In the genomic region with DNA sequence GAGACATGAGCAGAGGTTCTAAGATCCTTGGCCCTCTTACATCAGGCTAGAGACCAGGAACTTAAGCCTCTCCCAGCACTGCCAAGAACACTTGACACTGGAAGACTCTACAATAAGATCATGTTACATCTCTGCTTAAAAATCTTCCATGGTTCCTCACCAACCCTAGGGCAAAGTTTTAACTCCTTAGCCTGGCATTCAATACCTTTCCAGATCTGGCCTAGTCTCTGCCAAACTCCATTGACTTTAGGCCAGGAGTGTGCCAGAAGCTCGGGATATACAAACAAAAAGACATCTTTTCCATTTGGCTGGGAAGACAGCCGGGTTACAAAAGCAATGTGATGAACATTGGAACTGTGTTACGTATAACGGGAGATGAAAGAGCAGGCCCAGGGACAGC, we compare ENCODE assay signal across 25 mouse cellular contexts. TPM values are rescaled to one million over a fixed set of nuclear protein-coding genes. Genes with fewer than 3 reads are reported as not detected.
A peak's percentile ranks its signal among the peaks of the same experiment; 100 is the strongest.
DNase-seq lines count a peak whose midpoint lies in the region; ATAC-seq and TF ChIP-seq lines count a peak whose summit lies in the region.
"Had no signal": no experiment of that assay in that cellular context is flagged by ENCODE, and none has a peak within 500 bp of the region (broad histone marks: within the 10 kb centered on the region; RNA-seq: fewer than 3 reads in every experiment).

No protein-coding gene starts in this region.

- no peak overlapping the region for H3K9ac ChIP-seq in forebrain, embryonic 15.5 days (replicated peaks)
- no peak overlapping the region for H3K9ac ChIP-seq in forebrain, postnatal 0 days
- H3K9ac ChIP-seq in lung, embryonic 15.5 days, result no peak overlapping the region
- H3K9ac ChIP-seq: heart, embryonic 12.5 days; hindbrain, embryonic 14.5 days; midbrain, embryonic 12.5 days had no signal

- TF ChIP-seq POLR2A in lung, adult 2 months (IDR thresholded peaks at IDR 0.05; ENCODE audit: borderline replicate concordance, extremely low read depth, low read depth, low read length), result no peak
- no peak for TF ChIP-seq POLR2A in embryonic fibroblast, embryonic 13.5 days (IDR thresholded peaks at IDR 0.05; ENCODE audit: low read depth, low read length)

- H3K36me3 ChIP-seq in forebrain, embryonic 15.5 days, result no peaks in the 10 kb centered on the region
- no peaks in the 10 kb centered on the region; the same call in 1 of the 2 replicates for H3K36me3 ChIP-seq in forebrain, postnatal 0 days (ENCODE audit: insufficient read depth)
- no peaks in the 10 kb centered on the region for H3K36me3 ChIP-seq in lung, embryonic 15.5 days
- H3K36me3 ChIP-seq: midbrain, embryonic 12.5 days had no signal

- 51% methylated on average over 4 of the region's 4 CpGs for WGBS in forebrain, embryonic 15.5 days
- WGBS in forebrain, postnatal 0 days, result 43% methylated on average over 4 of the region's 4 CpGs
- 67% methylated on average over 4 of the region's 4 CpGs for WGBS in lung, embryonic 15.5 days
- WGBS in lung, adult 2 months, result 55% methylated on average over 4 of the region's 4 CpGs

- peak overlapping the region; percentile 9; the same call in 1 of the 2 replicates for H3K27ac ChIP-seq in forebrain, embryonic 15.5 days (replicated peaks)
- H3K27ac ChIP-seq in forebrain, postnatal 0 days (ENCODE audit: low read depth, low read length), result no peak overlapping the region
- 0 out of 2 replicates have a peak overlapping the region, but pooled peaks have one; percentile 4 for H3K27ac ChIP-seq in lung, embryonic 15.5 days
- H3K27ac ChIP-seq in embryonic fibroblast, embryonic 13.5 days (ENCODE audit: insufficient read depth, low read length), result peak overlapping the region; percentile 44; the same call in 1 of the 2 replicates
- H3K27ac ChIP-seq: hindbrain, embryonic 14.5 days; midbrain, embryonic 12.5 days had no signal

- no peak overlapping the region for H3K4me3 ChIP-seq in forebrain, embryonic 15.5 days
- H3K4me3 ChIP-seq in forebrain, postnatal 0 days (ENCODE audit: low read depth, low read length), result no peak overlapping the region
- H3K4me3 ChIP-seq in lung, embryonic 15.5 days, result no peak overlapping the region
- H3K4me3 ChIP-seq in lung, adult 2 months (replicated peaks; ENCODE audit: extremely low read depth, low read depth, low read length), result no peak overlapping the region
- H3K4me3 ChIP-seq in embryonic fibroblast, embryonic 13.5 days (ENCODE audit: insufficient read depth, low read length), result no peak overlapping the region
- H3K4me3 ChIP-seq: heart, embryonic 12.5 days; midbrain, embryonic 12.5 days had no signal

- no peak for ATAC-seq in forebrain, embryonic 15.5 days (replicated peaks)
- ATAC-seq in forebrain, postnatal 0 days, result no peak
- no peak for ATAC-seq in lung, embryonic 15.5 days (ENCODE audit: borderline replicate concordance, extremely low read depth, low FRiP score, low TSS enrichment)
- no peak for ATAC-seq in megakaryocyte, adult 5-6 weeks (ENCODE audit: poor library complexity, severe bottlenecking)
- ATAC-seq: forebrain, embryonic 14.5 days; intestine, embryonic 16.5 days had no signal

- no peak overlapping the region for H3K4me2 ChIP-seq in forebrain, embryonic 15.5 days (replicated peaks)
- no peak overlapping the region for H3K4me2 ChIP-seq in forebrain, postnatal 0 days (ENCODE audit: low read depth)
- no peak overlapping the region for H3K4me2 ChIP-seq in lung, embryonic 15.5 days
- H3K4me2 ChIP-seq: heart, embryonic 12.5 days; hindbrain, embryonic 14.5 days; midbrain, embryonic 12.5 days had no signal

- H3K9me3 ChIP-seq in forebrain, embryonic 15.5 days, result no peaks in the 10 kb centered on the region
- no peaks in the 10 kb centered on the region for H3K9me3 ChIP-seq in forebrain, postnatal 0 days (ENCODE audit: low read length)
- H3K9me3 ChIP-seq in lung, embryonic 15.5 days, result no peaks in the 10 kb centered on the region
- H3K9me3 ChIP-seq: heart, embryonic 12.5 days; midbrain, embryonic 12.5 days had no signal

- H3K4me1 ChIP-seq in forebrain, embryonic 15.5 days, result peaks cover 30% of the 10 kb centered on the region
- H3K4me1 ChIP-seq in forebrain, postnatal 0 days (ENCODE audit: insufficient read depth), result peaks cover 6% of the 10 kb centered on the region; the same call in 1 of the 2 replicates
- H3K4me1 ChIP-seq in lung, embryonic 15.5 days, result peaks cover 19% of the 10 kb centered on the region
- peaks cover 9% of the 10 kb centered on the region for H3K4me1 ChIP-seq in lung, adult 2 months (ENCODE audit: control insufficient read depth, insufficient read depth, low read length)
- peaks cover 15% of the 10 kb centered on the region for H3K4me1 ChIP-seq in embryonic fibroblast, embryonic 13.5 days (ENCODE audit: control insufficient read depth, insufficient read depth, low read length)

- TF ChIP-seq CTCF in forebrain, postnatal 0 days (IDR thresholded peaks at IDR 0.05; ENCODE audit: low read depth), result no peak
- no peak for TF ChIP-seq CTCF in lung, adult 2 months (IDR thresholded peaks at IDR 0.05; ENCODE audit: insufficient read depth, low read length)
- no peak for TF ChIP-seq CTCF in embryonic fibroblast, embryonic 13.5 days (IDR thresholded peaks at IDR 0.05; ENCODE audit: borderline replicate concordance, insufficient read depth, low read length)

- DNase-seq in forebrain, postnatal 0 days, result no peak
- DNase-seq in lung, adult 2 months, result no peak
- DNase-seq in layer of hippocampus, postnatal 25 days (ENCODE audit: extremely low spot score in 1 of 2, low spot score in 1 of 2), result no peak
- DNase-seq: B cell, adult 2 months; cerebellum, adult 9-10 months; heart, adult 11 months; liver; lung, adult 18-20 months; lung, postnatal 4 days; right cerebral cortex, postnatal 14 days; spleen, adult 18-20 months; thymus, postnatal 4 days had no signal

- H3K27me3 ChIP-seq in forebrain, embryonic 15.5 days, result no peaks in the 10 kb centered on the region
- no peaks in the 10 kb centered on the region for H3K27me3 ChIP-seq in forebrain, postnatal 0 days (ENCODE audit: insufficient read depth, low read length)
- H3K27me3 ChIP-seq in lung, embryonic 15.5 days, result no peaks in the 10 kb centered on the region
- H3K27me3 ChIP-seq: heart, embryonic 12.5 days; midbrain, embryonic 12.5 days had no signal

RNA-seq across cellular contexts. Expression of gene Pip4k2b, which starts 6.9 kb away (rescaled TPM):
- polyA plus RNA-seq in forebrain, embryonic 15.5 days (2015; fragmentation: Nextera tagmentation; extraction: Ambion mirVana), result 4.1 and 4.8 TPM in 2 replicates
- 131 and 146 TPM in 2 replicates for total RNA-seq in forebrain, postnatal 0 days (2014; rRNA removed)
- polyA plus RNA-seq in forebrain, postnatal 0 days (2015; fragmentation: Nextera tagmentation; extraction: Ambion mirVana), result 4.2 and 4.6 TPM in 2 replicates
- polyA plus RNA-seq in lung, embryonic 15.5 days (2015; fragmentation: Nextera tagmentation; extraction: Ambion mirVana), result 1.6 and 1.8 TPM in 2 replicates
- polyA plus RNA-seq in lung, adult 2 months (2012; rRNA removed), result 11.9 and 14.6 TPM in 2 replicates
- polyA plus RNA-seq in embryonic fibroblast, embryonic 13.5 days (2011; ENCODE audit: insufficient read length, low read depth, missing spikeins), result 40.7 and 42.6 TPM in 2 replicates
- total RNA-seq in layer of hippocampus, postnatal 25 days (2021), result 100 to 1,000 TPM; 104 to 105 TPM
- total RNA-seq in megakaryocyte, adult 5-6 weeks (2015), result 14.9 and 17.3 TPM in 2 replicates
- total RNA-seq in megakaryocyte, adult 5-6 weeks (2017), result 19.6 and 25.7 TPM in 2 replicates

RNA-seq across cellular contexts. Expression of gene Cwc25, which starts 28.8 kb away (rescaled TPM):
- 18.0 and 18.6 TPM in 2 replicates for polyA plus RNA-seq in forebrain, embryonic 15.5 days (2015; fragmentation: Nextera tagmentation; extraction: Ambion mirVana)
- total RNA-seq in forebrain, postnatal 0 days (2014; rRNA removed), result 15.2 and 15.5 TPM in 2 replicates
- 7.8 and 11.8 TPM in 2 replicates for polyA plus RNA-seq in forebrain, postnatal 0 days (2015; fragmentation: Nextera tagmentation; extraction: Ambion mirVana)
- polyA plus RNA-seq in lung, embryonic 15.5 days (2015; fragmentation: Nextera tagmentation; extraction: Ambion mirVana), result 15.6 and 18.5 TPM in 2 replicates
- 7.0 and 11.6 TPM in 2 replicates for polyA plus RNA-seq in lung, adult 2 months (2012; rRNA removed)
- 14.0 and 16.4 TPM in 2 replicates for polyA plus RNA-seq in embryonic fibroblast, embryonic 13.5 days (2011; ENCODE audit: insufficient read length, low read depth, missing spikeins)
- 10 to 100 TPM; 19.2 to 20.6 TPM for total RNA-seq in layer of hippocampus, postnatal 25 days (2021)
- 11.1 and 11.8 TPM in 2 replicates for total RNA-seq in megakaryocyte, adult 5-6 weeks (2015)
- 21.0 and 22.4 TPM in 2 replicates for total RNA-seq in megakaryocyte, adult 5-6 weeks (2017)

RNA-seq across cellular contexts. Expression of gene Psmb3, which starts 34.4 kb away (rescaled TPM):
- 460 and 475 TPM in 2 replicates for polyA plus RNA-seq in forebrain, embryonic 15.5 days (2015; fragmentation: Nextera tagmentation; extraction: Ambion mirVana)
- total RNA-seq in forebrain, postnatal 0 days (2014; rRNA removed), result 322 and 350 TPM in 2 replicates
- 499 and 621 TPM in 2 replicates for polyA plus RNA-seq in forebrain, postnatal 0 days (2015; fragmentation: Nextera tagmentation; extraction: Ambion mirVana)
- polyA plus RNA-seq in lung, embryonic 15.5 days (2015; fragmentation: Nextera tagmentation; extraction: Ambion mirVana), result 465 and 505 TPM in 2 replicates
- 214 and 264 TPM in 2 replicates for polyA plus RNA-seq in lung, adult 2 months (2012; rRNA removed)
- 229 and 259 TPM in 2 replicates for polyA plus RNA-seq in embryonic fibroblast, embryonic 13.5 days (2011; ENCODE audit: insufficient read length, low read depth, missing spikeins)
- 100 to 1,000 TPM; 125 to 144 TPM for total RNA-seq in layer of hippocampus, postnatal 25 days (2021)
- 81.0 and 111 TPM in 2 replicates for total RNA-seq in megakaryocyte, adult 5-6 weeks (2015)
- 137 and 179 TPM in 2 replicates for total RNA-seq in megakaryocyte, adult 5-6 weeks (2017)

RNA-seq across cellular contexts. Expression of gene Pcgf2, which starts 37.3 kb away (rescaled TPM):
- polyA plus RNA-seq in forebrain, embryonic 15.5 days (2015; fragmentation: Nextera tagmentation; extraction: Ambion mirVana), result 18.1 and 18.8 TPM in 2 replicates
- 13.0 and 21.9 TPM in 2 replicates for total RNA-seq in forebrain, postnatal 0 days (2014; rRNA removed)
- polyA plus RNA-seq in forebrain, postnatal 0 days (2015; fragmentation: Nextera tagmentation; extraction: Ambion mirVana), result 10.0 and 12.6 TPM in 2 replicates
- 12.1 and 13.2 TPM in 2 replicates for polyA plus RNA-seq in lung, embryonic 15.5 days (2015; fragmentation: Nextera tagmentation; extraction: Ambion mirVana)
- 65.9 and 81.9 TPM in 2 replicates for polyA plus RNA-seq in lung, adult 2 months (2012; rRNA removed)
- 42.3 and 54.0 TPM in 2 replicates for polyA plus RNA-seq in embryonic fibroblast, embryonic 13.5 days (2011; ENCODE audit: insufficient read length, low read depth, missing spikeins)
- total RNA-seq in layer of hippocampus, postnatal 25 days (2021), result 10 to 100 TPM; 19.7 to 27.9 TPM
- total RNA-seq in megakaryocyte, adult 5-6 weeks (2015), result 2.8 and 3.1 TPM in 2 replicates
- total RNA-seq in megakaryocyte, adult 5-6 weeks (2017), result 1.0 and 2.4 TPM in 2 replicates
- total RNA-seq: neutrophil, adult 5-6 weeks had no signal

RNA-seq across cellular contexts. Expression of gene 1700001P01Rik, which starts 38.1 kb away (rescaled TPM):
- polyA plus RNA-seq in forebrain, embryonic 15.5 days (2015; fragmentation: Nextera tagmentation; extraction: Ambion mirVana), result 0.39 and 0.75 TPM in 2 replicates
- total RNA-seq in forebrain, postnatal 0 days (2014; rRNA removed), result not detected in 2 replicates
- polyA plus RNA-seq in forebrain, postnatal 0 days (2015; fragmentation: Nextera tagmentation; extraction: Ambion mirVana), result 0.27 and 0.33 TPM in 2 replicates
- 0.85 TPM in 1 of 2 replicates, not detected in the other for polyA plus RNA-seq in lung, embryonic 15.5 days (2015; fragmentation: Nextera tagmentation; extraction: Ambion mirVana)
- 0.22 TPM in 1 of 2 replicates, not detected in the other for polyA plus RNA-seq in lung, adult 2 months (2012; rRNA removed)
- not detected in 2 replicates for polyA plus RNA-seq in embryonic fibroblast, embryonic 13.5 days (2011; ENCODE audit: insufficient read length, low read depth, missing spikeins)
- 1 to 10 TPM in 1 of 2 experiments, under 1 TPM in 1; 0.63 to 1.3 TPM for total RNA-seq in layer of hippocampus, postnatal 25 days (2021)
- not detected in 2 replicates for total RNA-seq in megakaryocyte, adult 5-6 weeks (2015)
- not detected in 2 replicates for total RNA-seq in megakaryocyte, adult 5-6 weeks (2017)
- total RNA-seq: adrenal gland, adult 18-20 months; heart, postnatal 25 days had no signal
- polyA plus RNA-seq: heart, embryonic 12.5 days; intestine, embryonic 16.5 days; large intestine, adult 2 months had no signal
